Mouse (Mus musculus) large intestine, adult 2 months (tissue): ENCODE data around the gene Trrap. TPM values are rescaled to one million over a fixed set of nuclear protein-coding genes. Genes with fewer than 3 reads are reported as not detected.
"Not testable (repeated sequence)": the region's sequence is repeated elsewhere in the genome, so short reads cannot be mapped to it uniquely, and the experiment has no call there.

Source experiments
- DNase-seq: peaks from one replicate; pipeline ENCODE4 v3.0.0-alpha.2; 2012; ENCODE audit warnings: low read depth, low spot score
- WGBS: fragments of 180-500 bp; shearing (Covaris S2); methylation state at CpG from one replicate; pipeline ENCODE4 v1.1.7; 2018; 5-methylcytosine and 5-hydroxymethylcytosine counted together
- polyA plus RNA-seq: library from polyadenylated mRNA; depleted of rRNA; stranded (reverse); fragments of >200 nt; gene quantifications from 2 replicates; pipeline ENCODE4 v1.2.3, GENCODE M21; 2012; rRNA removed

Trrap gene
- polyA plus RNA-seq: 55.6 and 62.4 TPM in 2 replicates

DNA sequence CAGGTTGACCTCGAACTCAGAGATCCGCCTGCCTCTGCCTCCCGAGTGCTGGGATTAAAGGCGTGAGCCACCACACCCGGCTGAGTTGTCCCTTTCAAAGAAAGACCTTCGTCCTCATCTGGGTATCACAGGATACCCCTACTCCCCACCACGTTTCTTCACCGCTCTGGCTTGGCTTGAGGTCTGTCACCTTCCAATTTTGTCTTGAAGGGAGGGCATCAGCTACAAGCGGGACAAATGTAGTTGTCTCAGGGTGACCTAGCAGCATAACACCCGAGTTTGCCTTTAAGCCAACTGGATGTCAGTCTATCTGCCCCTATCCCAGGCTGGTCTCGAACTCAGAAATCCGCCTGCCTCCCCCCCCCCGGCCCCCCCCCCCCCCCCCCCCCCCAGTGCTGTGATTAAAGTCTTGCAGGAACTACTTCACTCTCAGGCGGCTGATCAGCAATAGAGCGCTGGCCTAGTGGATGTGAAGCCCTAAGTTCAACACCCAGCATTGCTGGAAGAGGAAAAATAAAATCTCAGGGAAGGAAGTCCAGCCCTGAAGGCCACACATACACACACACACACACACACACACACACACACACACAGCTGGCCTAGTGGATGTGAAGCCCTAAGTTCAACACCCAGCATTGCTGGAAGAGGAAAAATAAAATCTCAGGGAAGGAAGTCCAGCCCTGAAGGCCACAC is at the start of gene Trrap:
Gene Trrap (plus strand): TSS at position 627 of the 693 bp plus-strand sequence.
- not testable (repeated sequence) for DNase-seq
- WGBS: 78% methylated on average over 15 of the region's 15 CpGs

DNA sequence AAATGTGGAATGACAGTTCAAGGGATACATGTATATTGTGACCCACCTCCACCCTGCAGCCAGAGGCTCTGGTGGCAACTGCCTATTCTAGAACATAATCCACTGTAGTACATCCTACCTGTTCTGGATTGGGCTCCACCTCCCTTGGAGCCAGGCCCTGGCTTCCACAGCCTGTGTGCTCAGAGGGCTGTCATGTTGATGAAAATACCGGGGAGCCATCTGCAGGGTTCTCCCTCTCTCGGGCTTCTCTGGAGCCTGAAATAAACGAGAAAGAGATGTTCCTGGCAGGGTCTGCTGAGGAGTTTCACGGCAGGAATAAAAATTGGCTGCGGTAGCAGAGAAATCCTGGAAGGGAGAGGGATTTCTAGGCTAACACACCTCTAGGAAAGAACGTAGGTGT is 47.8 kb upstream of the Trrap start:
- 62% methylated on average over 6 of the region's 6 CpGs for WGBS
- DNase-seq: no peak

DNA sequence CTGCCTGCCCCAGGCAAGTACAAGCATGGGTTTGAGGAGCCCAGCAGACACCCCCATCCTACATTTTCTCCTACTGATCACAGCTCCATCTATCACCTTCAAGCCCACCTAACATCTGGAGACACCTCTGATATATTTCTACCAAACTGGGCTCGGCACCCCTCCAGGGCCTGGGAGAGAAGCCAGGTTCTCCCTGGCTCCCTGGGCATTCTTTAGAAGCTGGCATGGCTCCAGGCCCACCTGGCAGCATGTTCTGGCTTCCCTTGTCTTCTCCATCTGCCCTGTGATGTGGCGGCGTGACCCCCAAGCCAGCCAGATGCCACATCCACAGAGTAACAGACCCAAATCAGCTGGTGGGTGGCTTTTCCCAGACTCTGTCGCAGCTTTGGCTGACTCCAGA is 47.3 kb upstream of the Trrap start:
- no peak for DNase-seq
- 40% methylated on average over 4 of the region's 4 CpGs for WGBS

DNA sequence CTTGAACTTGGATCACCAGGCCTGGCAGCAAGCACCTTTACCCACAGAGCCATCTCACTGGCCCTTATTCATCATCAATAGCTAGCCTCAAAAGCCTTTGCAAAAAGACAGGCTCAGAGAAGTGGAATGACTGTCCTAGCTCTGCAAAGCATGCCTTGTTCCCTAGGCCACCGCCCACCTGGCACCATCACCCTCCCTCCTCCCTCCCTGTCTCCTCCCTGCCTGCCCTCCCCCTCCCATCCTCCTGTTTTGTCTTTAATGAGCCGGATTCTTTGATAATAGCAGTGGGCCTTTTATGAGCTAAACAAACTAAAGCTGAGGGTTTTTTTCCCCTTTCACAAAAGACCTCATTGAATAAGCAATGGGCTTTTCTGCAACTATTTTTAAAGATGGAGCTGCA is 42.6 kb upstream of the Trrap start:
- 31% methylated on average over 2 of the region's 2 CpGs for WGBS
- DNase-seq: no peak

DNA sequence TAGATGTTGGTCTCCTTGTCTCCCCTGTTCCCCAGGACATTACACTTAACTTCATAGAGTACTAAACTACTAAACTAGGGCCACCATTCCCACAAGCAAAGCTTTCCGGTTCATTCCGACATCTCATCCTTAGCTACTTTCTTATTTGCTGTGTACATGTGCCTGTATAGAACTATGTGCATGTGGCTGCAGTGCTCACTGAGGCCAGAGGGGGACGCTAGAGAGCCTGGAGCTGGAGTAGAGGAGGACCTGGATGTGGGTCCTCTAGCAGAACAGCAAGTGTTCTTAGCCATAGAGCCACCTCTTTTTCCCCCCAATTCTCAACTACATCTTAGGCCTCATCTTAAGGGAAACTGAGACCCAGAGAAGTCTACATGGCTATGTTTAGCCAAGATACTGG is 42.0 kb upstream of the Trrap start:
- WGBS: 79% methylated on average over 3 of the region's 3 CpGs
- no peak for DNase-seq

DNA sequence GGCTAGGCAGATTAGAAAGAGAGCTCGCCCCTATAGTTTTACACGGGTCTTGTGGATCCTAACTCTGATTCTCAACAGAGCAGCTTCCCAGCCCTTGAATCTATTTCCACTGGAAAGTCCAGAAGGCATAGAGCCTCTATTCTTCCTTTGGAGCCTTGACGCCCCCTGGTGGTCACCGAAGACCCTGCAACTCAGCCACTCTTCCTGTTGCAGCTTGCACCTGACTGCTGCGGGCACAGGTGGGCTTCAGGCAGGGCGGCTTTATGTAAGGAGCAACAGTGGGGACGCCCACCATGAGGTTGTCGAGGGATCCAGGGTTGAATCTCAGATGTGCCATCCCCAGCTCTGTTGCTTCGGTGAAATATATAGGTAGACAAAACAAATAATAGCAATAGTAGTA is 40.4 kb upstream of the Trrap start:
- WGBS: 4% methylated on average over 9 of the region's 9 CpGs
- peak; percentile 8 for DNase-seq

DNA sequence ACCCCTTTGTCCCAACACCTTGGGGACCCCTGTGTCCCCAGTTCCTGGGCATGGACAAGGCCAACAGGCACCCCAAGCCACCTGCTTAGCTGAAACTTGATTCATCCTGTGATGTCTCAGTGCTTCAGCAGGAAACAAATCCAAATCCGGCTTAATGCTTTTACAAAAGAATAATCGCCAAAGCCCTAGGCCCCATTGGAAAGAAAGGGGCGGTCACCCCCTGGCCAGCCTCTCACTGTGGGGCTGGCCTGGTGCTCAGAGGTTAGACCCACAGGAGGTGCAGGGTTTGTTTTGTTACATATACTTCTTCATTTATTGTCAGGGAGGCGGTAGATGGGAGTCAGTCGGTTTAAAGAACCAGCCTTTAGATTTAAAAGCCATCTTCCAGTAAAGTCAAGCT is 39.3 kb upstream of the Trrap start:
- 70% methylated on average over 5 of the region's 5 CpGs for WGBS
- DNase-seq: no peak

DNA sequence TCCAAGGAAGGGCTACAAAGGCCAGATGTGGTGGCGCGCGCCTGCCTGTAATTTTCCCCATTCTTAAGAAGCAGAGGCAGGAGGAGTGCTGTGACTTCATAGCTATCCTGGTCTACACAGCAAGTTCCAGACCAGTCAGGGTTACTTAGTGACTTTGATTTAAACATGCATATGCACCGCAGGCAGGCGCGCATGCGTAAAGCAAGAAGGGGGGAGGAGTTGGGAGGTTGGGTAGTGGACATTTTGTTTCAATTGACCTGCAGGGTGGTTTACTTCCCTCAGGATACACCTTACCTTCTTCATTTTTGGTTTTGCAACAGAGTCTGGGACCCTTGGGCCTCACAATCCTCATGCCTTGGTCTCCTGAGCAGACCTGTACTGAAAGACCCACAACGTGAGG is 38.3 kb upstream of the Trrap start:
- no peak for DNase-seq
- WGBS: 89% methylated on average over 8 of the region's 8 CpGs

DNA sequence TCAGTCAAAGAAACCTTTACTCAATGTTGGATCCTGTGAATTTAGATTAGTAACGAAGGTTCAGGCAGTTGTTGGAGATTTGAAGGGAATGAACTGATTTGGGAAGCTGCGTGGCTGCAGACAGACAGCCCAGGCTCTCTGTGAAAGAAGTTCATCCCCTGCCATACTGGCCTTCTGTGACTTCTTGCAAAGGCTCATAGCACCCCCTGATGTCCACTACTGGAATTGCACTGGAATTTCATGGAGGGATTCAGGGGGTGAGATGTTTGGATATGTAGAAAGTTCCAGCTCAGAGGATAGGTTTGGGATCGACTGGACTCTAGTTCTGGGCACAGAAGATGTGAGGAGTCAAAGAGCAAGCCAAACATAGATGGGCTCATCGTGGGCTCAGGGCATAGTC is 33.6 kb upstream of the Trrap start:
- peak; percentile 31 for DNase-seq
- 25% methylated on average over 4 of the region's 4 CpGs for WGBS

DNA sequence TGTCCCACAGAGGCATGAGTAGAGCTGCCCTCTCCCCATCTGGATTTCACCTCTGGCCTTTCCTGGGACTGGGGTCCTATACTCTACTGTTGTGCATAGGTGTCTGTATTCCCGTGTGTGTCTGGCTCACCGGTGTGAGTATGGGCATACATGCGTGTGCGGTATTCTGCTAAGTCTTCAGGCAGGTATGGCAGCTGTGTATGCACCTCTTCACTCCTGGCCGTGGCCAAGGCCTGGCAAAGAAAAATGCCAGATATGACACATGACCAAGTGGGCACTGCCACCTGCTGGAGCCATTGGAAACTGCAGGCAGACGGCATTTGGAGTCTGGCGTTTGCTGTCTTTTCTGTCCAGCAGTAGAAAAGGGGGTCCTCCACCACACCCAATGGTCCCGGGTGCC is 32.6 kb upstream of the Trrap start:
- peak; percentile 10 for DNase-seq
- 21% methylated on average over 8 of the region's 8 CpGs for WGBS

DNA sequence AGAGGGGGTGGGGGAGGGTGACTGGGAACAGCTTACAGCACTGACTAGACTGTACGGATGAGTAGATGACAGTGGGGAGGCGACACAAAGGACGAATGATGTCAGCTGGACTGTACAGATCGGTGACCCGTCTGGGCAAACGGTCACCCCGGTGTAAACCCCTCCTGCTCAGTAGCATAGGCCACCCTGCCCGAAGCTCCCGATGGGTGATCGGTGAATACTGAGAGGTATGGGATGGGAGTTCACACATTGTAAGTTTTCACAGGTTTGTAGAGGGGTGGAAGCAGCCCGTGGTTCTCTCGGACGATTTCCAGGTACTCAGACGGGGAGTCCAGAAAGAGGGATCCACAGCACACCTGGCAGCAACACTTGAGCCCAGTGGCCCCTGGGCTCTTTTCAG is 30.4 kb upstream of the Trrap start:
- DNase-seq: no peak
- WGBS: 86% methylated on average over 14 of the region's 14 CpGs

DNA sequence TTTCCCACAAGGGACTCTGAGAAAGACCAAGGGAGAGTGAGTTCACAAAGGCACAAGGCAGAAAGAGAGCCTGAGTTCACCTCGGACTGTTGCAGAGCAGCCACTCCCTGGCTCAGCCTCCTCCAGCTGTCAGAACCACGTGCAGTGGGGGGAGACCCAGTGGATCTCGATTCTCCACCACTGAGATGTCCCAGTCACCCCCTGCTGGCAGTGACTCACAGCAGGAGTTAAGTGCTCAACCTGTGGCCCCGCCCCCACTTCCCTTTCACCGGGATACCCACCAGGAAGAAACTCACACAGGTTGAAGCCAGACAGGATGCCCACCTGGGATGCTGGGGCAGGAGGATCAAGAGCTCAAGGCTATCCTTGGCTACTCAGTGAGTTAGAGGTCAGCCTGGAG is 15.1 kb upstream of the Trrap start:
- no peak for DNase-seq
- whole genome bisulfite sequencing: 2% methylated on average over 5 of the region's 5 CpGs

DNA sequence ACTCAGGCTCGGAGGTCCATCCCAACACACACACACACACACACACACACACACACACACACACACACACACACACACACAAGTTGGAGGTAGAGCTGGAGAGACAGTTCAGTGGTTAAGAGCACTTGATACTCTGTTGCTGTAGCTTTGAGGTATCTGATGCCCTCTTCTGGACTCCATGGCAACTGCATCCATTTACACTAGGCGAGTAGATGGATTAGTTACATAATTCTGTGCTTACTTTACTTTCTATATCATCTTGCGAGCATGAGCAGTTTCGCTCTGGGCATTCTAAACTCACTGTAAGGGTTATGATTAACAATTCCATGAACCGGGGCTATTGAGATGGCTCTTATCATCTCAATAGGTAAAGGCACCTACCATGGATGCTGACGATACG is 14.5 kb upstream of the Trrap start:
- DNase-seq: peak; percentile 14
- WGBS: 42% methylated on average over 7 of the region's 7 CpGs

DNA sequence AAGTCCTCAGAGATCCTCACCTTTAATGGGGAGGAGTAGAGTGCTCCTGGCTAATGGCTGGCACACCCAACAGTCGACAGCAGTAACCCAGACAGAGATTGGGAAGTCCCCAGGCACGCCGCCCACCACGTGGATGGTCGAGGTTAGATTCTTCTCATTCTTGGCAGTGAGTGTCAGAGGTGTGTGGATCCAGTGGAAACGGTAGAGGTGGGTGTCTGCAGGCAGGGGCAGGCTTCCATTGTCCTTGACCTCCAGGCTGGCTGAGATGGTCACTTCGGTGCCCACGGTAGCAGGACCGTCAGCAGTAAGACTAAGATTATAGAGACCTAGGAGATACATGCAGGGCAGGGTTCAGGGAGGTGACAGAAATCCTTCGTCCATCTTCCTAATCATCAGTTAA is 12.3 kb upstream of the Trrap start:
- no peak for DNase-seq
- 51% methylated on average over 10 of the region's 10 CpGs for WGBS

DNA sequence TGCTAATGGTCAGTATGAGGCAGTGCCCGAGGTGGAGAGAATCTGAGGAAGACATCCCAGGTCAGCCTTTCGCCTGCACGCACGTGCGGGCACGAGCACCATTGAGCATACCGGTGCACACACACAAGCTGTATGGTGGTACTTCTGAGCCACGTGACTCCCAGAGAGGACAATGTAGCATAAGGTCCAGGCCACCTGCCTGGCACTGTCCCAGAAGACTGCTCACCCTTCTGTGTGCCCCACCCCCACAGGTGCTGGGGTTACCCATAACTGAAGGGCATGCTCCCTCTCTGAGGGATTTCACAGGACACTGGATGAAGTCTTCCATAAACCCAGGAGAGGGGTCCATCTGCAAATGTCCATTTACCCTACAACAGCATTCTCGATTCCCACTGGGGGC is 10.1 kb upstream of the Trrap start:
- 83% methylated on average over 9 of the region's 9 CpGs for WGBS
- DNase-seq: no peak

DNA sequence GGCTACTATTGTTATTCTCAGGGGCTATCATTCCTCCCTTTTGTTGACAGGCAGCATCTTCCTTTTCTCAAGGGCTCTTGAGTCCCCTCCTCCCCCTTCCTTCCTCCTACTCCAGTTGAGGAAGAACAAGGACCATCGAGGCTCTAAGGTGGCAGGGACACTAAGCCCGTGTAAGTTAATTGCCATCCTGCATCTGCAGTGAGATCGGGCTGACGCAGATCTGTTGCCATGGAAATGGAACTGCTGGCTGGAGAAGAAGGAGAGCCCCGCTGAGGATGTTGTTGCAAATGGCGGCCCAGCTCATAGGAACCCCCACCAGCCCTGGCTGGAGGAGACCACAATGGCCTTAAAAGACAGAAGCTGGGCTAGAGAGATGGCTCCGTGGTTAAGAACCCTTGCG is 9.1 kb upstream of the Trrap start:
- DNase-seq: no peak
- 23% methylated on average over 8 of the region's 8 CpGs for WGBS

DNA sequence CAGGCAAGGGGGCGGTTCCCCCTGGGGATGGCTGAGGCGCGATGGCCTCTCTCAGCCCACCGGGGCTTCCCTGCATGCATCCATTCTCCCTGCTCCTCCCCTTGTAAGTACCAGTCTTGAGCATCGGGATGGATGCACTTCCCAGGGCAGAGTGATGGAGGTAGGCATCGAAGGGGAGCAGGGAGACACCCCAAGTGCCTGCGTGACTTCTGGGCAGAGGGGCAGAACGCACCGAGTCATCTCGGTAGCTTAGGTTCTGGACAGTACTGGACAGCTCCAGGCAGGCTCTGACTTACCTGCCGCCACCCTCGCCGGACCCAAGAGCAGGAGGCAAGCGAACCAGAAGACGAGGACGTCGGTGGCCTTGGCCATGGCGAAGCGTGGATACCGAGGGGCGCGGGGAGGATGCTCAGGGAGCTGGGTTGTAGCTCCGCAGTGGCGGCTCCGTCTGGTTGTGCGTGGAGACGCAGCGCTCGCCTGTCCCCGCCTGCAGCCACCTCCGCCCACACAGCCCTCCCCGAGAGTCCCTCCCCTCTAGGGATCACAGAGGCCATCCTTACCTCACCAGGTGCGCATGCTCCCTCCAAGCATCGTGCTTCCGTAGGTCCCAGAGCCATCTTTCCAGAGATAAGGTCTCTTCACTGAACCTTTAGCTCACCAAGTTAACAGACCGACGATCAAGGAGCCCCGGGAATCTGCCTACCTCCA is 6.2 kb upstream of the Trrap start, which contains the start of gene Tmem130:
Gene Tmem130 (minus strand): TSS at position 658 of the 708 bp plus-strand sequence.
- DNase-seq: peak; percentile 11
- 3% methylated on average over 38 of the region's 38 CpGs for WGBS

DNA sequence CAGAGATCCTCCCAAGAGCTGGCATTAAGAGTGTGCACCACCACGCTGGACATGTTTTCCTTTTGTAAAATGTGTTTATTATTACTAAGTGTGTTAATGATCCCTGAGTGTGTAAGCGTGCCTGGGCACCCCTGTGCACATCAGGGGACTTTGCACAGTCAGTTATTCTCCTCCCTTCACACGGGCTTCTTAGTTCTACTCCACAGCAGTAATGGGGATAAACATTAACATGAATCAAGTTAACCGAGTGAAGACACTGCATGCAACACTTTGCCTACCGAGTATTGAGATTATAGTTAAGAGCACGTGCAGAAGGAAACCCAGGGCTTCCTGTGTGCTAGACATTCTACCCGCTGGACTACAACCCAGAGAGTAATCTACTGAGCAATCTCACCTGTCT is 1.5 kb upstream of the Trrap start:
- WGBS: 28% methylated on average over 7 of the region's 7 CpGs

DNA sequence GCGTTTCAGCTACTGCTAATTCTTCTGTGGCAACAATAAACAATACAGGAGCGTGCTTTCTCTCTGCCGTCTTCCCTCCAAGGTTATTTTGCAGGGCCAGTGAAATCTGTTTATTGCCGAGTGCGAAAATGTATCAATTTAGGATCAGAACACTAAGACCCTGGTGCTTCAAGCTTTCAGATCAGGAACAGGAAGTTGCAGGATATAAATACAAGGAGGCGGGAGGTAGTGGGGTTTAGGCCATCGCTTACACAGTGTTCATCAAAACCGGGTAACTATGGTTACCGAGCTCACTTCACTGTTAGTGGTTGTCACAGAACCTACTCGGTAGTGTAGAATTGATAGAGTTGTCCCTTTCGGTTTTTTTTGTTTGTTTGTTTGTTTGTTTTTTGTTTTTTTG is 886 bp upstream of the Trrap start:
- 68% methylated on average over 11 of the region's 11 CpGs for WGBS
- no peak for DNase-seq

More for the DNA sequence above, 1.5 kb upstream of the Trrap start:
- DNase-seq: no peak

DNA sequence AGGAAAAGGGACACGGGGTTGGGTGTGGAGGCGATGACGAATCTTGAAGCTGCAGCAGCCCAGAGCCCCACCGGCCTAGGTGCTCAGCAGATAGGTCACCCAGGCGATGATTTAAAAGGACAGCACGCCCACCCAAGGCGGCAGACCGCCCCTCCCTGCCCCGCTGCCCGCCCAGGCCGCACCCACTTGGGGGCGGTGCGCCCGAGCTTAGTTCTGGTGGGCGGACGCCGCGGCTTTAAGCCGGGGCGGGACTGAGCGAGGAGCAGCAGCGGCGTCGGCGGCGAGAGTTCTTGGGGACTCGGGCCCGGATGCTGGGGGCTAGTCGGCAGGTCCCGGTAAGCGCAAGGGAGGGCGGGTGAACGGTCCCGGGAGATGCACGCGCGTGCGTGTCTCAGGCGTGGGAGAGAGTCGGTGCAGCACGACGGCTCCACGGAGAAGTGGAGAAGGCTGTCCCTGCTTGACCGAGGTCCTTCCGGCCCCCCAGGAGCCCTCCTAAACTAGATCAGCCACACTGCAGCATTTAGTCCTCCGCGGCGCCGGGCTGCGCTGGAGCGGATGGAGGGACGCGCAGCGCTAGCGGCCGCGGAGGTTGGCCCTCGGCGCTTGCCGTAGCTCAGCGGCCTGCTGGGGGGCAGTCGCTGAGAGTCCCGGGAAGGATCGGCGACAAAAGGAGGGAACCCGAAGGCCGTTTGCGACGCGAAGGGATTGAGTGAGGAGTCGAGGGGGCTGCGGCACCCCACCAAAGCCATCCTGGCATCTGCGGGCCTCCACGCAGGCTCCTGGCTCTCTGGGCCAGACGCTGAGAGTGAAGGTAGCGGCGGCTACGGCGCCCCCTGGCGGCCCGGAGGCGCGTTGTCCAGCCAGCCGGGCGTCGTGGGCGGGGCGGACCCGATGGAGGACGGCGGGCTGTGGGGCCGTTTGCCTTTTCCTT is 644 bp downstream of the Trrap start:
- under 1% methylated on average over 92 of the region's 92 CpGs for WGBS
- DNase-seq: peak; percentile 54
